Mouse (Mus musculus): ENCODE results near the gene Igsf9b. TPM values are rescaled to one million over a fixed set of nuclear protein-coding genes. Genes with fewer than 3 reads are reported as not detected.
A peak's percentile ranks its signal among the peaks of the same experiment; 100 is the strongest.

Igsf9b gene
- total RNA-seq, 2 experiments from 2014 or later = 3.8 to 4.9 TPM

DNA sequence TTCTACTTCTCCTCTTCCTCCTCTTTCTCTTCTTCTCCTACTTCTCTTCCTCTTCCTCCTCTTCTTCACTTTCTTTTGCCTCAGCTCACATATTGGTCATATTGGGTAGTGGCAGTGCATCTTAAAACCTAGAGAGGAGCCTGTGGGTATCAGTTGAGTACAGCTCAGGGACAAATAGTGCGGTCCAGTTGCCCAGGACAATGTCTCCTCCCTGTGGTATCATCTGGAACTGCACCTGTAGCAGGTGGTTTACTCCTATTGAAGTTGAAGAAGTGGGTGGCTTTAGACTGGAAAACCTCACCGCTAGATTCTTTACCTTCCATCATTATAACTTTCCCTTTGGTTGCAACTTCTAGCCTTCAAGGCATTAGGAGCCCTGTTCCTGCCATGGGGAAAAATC, 26.9 kb downstream of the Igsf9b start:
- intact Hi-C loops (cut with DNase I) = loop anchor here (2.0 kb wide), 3 partner anchors 149 to 251 kb away; no protein-coding TSS in a partner anchor
- peak; percentile 62 to 69 for DNase-seq

GRCm38 (mm10) chr9:27327558-27327957, 28.6 kb downstream of the Igsf9b start:
- intact Hi-C loops (cut with DNase I) = loop anchor here (2.0 kb wide), 3 partner anchors 151 to 253 kb away; no protein-coding TSS in a partner anchor
- no peak for DNase-seq

- DNase-seq = no peak
- intact Hi-C loops (cut with DNase I) = no loop called here
Observed at GRCm38 (mm10) chr9:27330374-27330773, 31.4 kb downstream of the Igsf9b start.

GRCm38 (mm10) chr9:27331538-27331937, 32.5 kb downstream of the Igsf9b start:
- intact Hi-C loops (cut with DNase I) = no loop called here
- DNase-seq = no peak

DNA sequence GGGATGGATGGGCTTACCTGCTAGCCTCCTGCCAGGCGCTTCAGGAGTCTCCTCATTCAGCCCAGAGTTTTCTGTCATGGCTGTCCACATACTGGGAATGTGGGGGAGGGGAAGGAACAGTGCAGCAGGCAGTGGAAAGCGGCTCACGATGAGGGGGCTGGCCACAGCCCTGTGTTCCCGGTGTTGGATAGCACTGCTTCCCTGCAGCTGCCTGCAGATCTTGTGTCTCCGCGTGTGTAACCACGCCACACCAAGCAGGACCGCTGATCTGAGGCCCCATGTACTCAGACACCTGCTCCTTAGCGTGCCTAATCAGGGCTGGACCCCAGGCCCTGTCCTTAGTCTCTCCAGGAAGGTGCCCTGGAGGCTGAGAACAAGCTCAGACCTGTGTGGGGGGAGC, 35.9 kb downstream of the Igsf9b start:
- intact Hi-C loops (cut with DNase I) = no loop called here
- no peak for DNase-seq

DNA sequence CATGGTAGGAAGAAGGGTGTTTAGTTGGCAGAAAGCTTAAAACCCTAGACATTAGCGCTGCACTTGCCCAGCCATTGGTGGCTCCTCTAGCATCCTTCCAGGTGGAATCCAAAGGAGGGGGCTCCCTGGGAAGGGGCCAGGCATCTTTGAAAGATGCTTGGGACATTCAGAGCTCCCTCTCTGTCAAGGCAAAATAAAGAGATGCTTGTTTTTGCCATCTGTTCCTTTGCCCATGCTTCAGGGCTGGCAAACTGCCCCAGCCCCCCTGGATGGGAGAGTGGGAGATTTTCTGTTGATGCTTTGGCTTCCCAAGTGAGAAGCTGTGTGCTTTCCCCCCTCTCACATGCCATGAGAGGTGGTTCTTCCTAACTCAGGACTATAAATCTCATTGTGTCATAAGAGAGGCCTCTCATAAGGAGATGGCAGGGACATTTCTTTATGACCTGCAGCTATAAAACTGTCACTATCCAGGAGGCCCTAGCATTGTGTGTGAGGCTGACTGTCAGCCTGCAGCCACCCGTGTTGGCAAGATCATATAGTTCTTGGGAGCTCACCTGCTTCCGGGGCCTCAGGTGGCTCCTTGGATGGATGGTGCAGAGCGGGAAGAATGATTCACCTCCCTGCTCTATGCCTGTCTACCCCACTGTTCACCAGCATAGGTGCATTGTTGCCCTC, 38.1 kb downstream of the Igsf9b start:
- no peak for DNase-seq
- intact Hi-C loops (cut with DNase I) = no loop called here

GRCm38 (mm10) chr9:27339168-27339567, 40.2 kb downstream of the Igsf9b start:
- intact Hi-C loops (cut with DNase I) = no loop called here
- no peak for DNase-seq

GRCm38 (mm10) chr9:27346541-27347269, 47.7 kb downstream of the Igsf9b start:
- intact Hi-C loops (cut with DNase I) = no loop called here

DNA sequence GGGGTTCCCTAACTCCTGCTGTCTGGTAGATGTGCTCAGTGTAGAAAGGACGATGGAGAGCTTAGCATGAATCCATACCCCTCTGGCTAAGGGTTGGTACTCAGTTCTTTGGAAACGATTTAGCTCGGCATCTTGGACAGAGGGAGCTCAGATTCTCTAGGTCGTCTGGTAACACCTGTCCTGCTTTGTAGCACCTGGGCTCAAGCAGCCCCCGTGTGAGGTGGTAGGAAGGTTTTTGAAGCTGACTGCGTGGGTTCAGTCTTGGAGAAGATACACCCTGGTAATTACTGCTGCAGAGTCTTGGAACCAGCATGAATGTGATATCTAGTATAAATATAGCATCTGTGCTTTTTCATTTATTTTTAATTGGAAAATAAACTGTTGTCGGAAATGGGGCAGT, 54.1 kb downstream of the Igsf9b start:
- intact Hi-C loops (cut with DNase I) = no loop called here
- no peak for DNase-seq

More at GRCm38 (mm10) chr9:27346541-27347269, 47.7 kb downstream of the Igsf9b start:
- no peak for DNase-seq

DNA sequence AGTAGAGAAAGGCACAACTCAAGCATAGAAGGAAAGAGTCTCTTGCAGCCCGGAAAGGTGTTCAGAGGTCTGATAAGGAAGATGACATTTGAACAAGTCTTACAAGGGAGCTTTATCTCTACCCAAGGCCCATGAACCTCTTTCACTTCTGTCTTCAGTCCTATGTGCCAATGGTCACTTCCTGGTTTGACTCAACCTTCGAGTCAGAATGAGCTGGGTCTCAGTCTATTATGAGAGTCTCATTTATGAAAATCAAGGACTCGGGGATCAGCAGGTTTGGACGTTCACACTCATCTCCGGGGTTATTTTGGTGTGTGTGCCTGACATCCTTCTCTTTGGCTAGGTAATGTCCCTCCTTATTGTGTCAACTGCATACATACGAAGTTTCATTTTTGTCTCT, 58.9 kb downstream of the Igsf9b start:
- intact Hi-C loops (cut with DNase I) = no loop called here

GRCm38 (mm10) chr9:27367231-27367630, 68.2 kb downstream of the Igsf9b start:
- DNase-seq = no peak
- intact Hi-C loops (cut with DNase I) = no loop called here

More for the DNA sequence above, 58.9 kb downstream of the Igsf9b start:
- DNase-seq = no peak

- intact Hi-C loops (cut with DNase I) = no loop called here
- DNase-seq = no peak
Observed at GRCm38 (mm10) chr9:27369108-27369507, 70.1 kb downstream of the Igsf9b start.

GRCm38 (mm10) chr9:27375746-27376145, 76.7 kb downstream of the Igsf9b start:
- intact Hi-C loops (cut with DNase I) = no loop called here
- no peak for DNase-seq

DNA sequence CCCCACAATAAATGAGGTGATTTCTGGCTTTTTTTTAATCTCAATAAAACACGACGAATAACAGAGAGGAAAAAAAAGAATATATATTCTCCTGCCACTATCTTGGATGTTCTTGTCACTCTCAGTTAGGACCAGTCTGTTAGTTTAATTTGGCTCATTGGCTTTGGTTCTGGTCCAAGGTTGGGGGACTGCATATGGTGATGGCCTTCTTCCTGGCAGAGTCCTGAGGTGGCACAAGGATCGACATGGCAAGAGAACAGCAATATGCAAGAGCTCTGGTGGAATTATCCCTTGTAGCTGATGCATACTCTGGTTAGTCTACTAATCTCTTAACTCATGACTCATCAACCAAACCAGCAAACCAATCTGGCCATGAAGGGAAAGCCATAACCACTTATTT, 87.9 kb downstream of the Igsf9b start:
- intact Hi-C loops (cut with DNase I) = no loop called here
- no peak for DNase-seq

GRCm38 (mm10) chr9:27396500-27396899, 97.5 kb downstream of the Igsf9b start, which contains the start of gene Spata19:
Gene Spata19 (plus strand): TSS chr9:27396800.
- intact Hi-C loops (cut with DNase I) = no loop called here

DNA sequence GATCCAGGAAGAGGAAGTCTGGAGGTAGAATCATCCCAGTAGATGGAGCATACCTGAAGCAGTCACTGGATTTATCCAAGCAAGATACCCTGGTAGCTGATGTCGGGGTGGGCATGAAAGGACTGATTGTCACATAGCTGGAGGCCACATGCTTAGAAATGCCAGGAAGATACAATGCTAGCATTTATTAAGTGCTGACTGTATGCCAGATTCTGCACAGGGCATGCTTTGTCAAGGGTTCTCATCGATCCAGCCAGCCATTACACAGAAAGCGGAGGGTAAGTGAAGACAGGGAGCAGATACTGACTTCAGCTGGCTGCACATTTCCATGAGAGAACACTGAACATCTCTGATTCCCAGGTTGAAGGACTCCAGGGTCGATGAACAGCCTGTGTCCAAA, 102.2 kb downstream of the Igsf9b start:
- intact Hi-C loops (cut with DNase I) = no loop called here
- DNase-seq = no peak

More at GRCm38 (mm10) chr9:27396500-27396899, 97.5 kb downstream of the Igsf9b start, which contains the start of gene Spata19:
- DNase-seq = no peak

Other genes with a start within 250 kb of the Igsf9b start
- gene Jam3, start 143.8 kb upstream of the Igsf9b start, total RNA-seq (2021) = 10 to 100 TPM; 14.3 to 18.3 TPM
- gene Spata19, start 97.6 kb downstream of the Igsf9b start, total RNA-seq (2021) = not detected

All from heart, postnatal 36 days (tissue).